In genomic region chr12:112214441-112214857, GRCm38 (mm10) we compare ENCODE assay signal across 12 mouse cellular contexts.
DNase-seq lines count a peak whose midpoint lies in the region; ATAC-seq lines count a peak whose summit lies in the region.
"Had no signal": no experiment of that assay in that cellular context is flagged by ENCODE, and none has a peak within 500 bp of the region (broad histone marks: within the 10 kb centered on the region; RNA-seq: fewer than 3 reads in every experiment).

No protein-coding gene starts in this region.

- intact Hi-C loops in gastrocnemius, postnatal 14 days (cut with DNase I; ENCODE audit: low total_unique reads), result no loop called here

- H3K36me3 ChIP-seq in kidney, embryonic 16.5 days (ENCODE audit: insufficient read depth, low read length), result no peaks in the 10 kb centered on the region
- H3K36me3 ChIP-seq in forebrain, embryonic 14.5 days (ENCODE audit: control insufficient read depth, insufficient read depth, low read length), result no peaks in the 10 kb centered on the region
- H3K36me3 ChIP-seq: embryonic facial prominence, embryonic 15.5 days; heart, embryonic 15.5 days had no signal

- H3K27me3 ChIP-seq in kidney, embryonic 16.5 days (ENCODE audit: insufficient read depth, low read length), result peaks cover 5% of the 10 kb centered on the region; the same call in 1 of the 2 replicates
- H3K27me3 ChIP-seq in forebrain, embryonic 14.5 days (replicated peaks; ENCODE audit: control insufficient read depth, insufficient read depth, low read length), result no peaks in the 10 kb centered on the region
- H3K27me3 ChIP-seq: embryonic facial prominence, embryonic 15.5 days had no signal

- no peaks in the 10 kb centered on the region for H3K9me3 ChIP-seq in kidney, embryonic 16.5 days (ENCODE audit: low read length)
- H3K9me3 ChIP-seq in forebrain, embryonic 14.5 days (replicated peaks; ENCODE audit: control insufficient read depth, low read length), result no peaks in the 10 kb centered on the region
- H3K9me3 ChIP-seq: embryonic facial prominence, embryonic 15.5 days; heart, embryonic 15.5 days had no signal

- peak; percentile 53 for ATAC-seq in kidney, embryonic 16.5 days (ENCODE audit: low FRiP score, low TSS enrichment)
- ATAC-seq in forebrain, embryonic 14.5 days, result peak; percentile 49
- no peak for ATAC-seq in inflammation-experienced regulatory T-cells, adult 6 months

- no peak overlapping the region for H3K4me2 ChIP-seq in kidney, embryonic 16.5 days (replicated peaks; ENCODE audit: low read depth, low read length)
- H3K4me2 ChIP-seq in forebrain, embryonic 14.5 days (ENCODE audit: low read length), result no peak overlapping the region
- H3K4me2 ChIP-seq: embryonic facial prominence, embryonic 15.5 days; heart, embryonic 15.5 days; lung, embryonic 14.5 days had no signal

- DNase-seq in kidney, postnatal 36 days, result no peak
- peak; percentile 85 for DNase-seq in adrenal gland, postnatal 14 days
- peak; percentile 72 for DNase-seq in forebrain, embryonic 14.5 days (ENCODE audit: low spot score)
- DNase-seq in retina, embryonic 14.5 days (ENCODE audit: low spot score), result peak; percentile 77
- DNase-seq in gastrocnemius, postnatal 14 days, result no peak
- DNase-seq in lung, postnatal 25 days (ENCODE audit: low spot score), result no peak
- DNase-seq: kidney, postnatal 10 days; lung, embryonic 14.5 days had no signal

- no peak overlapping the region for H3K27ac ChIP-seq in kidney, embryonic 16.5 days (ENCODE audit: low read length)
- peak overlapping the region; percentile 28 for H3K27ac ChIP-seq in forebrain, embryonic 14.5 days (ENCODE audit: low read depth, low read length)
- H3K27ac ChIP-seq: embryonic facial prominence, embryonic 15.5 days; heart, embryonic 15.5 days had no signal

- H3K4me1 ChIP-seq in kidney, embryonic 16.5 days (ENCODE audit: insufficient read depth, low read length), result peaks cover 4% of the 10 kb centered on the region; the same call in 1 of the 2 replicates
- H3K4me1 ChIP-seq in forebrain, embryonic 14.5 days (ENCODE audit: control insufficient read depth, insufficient read depth, low read length), result peaks cover 46% of the 10 kb centered on the region

- H3K9ac ChIP-seq in kidney, embryonic 16.5 days (replicated peaks; ENCODE audit: low read length), result no peak overlapping the region
- H3K9ac ChIP-seq in forebrain, embryonic 14.5 days (ENCODE audit: low read length), result no peak overlapping the region
- H3K9ac ChIP-seq: embryonic facial prominence, embryonic 15.5 days; heart, embryonic 15.5 days; lung, embryonic 14.5 days had no signal

- no peak overlapping the region for H3K4me3 ChIP-seq in kidney, embryonic 16.5 days (ENCODE audit: low read length)
- no peak overlapping the region for H3K4me3 ChIP-seq in forebrain, embryonic 14.5 days (ENCODE audit: low read depth, low read length)
- H3K4me3 ChIP-seq: embryonic facial prominence, embryonic 15.5 days; heart, embryonic 15.5 days had no signal

- WGBS in kidney, embryonic 16.5 days, result 16% methylated on average over 12 of the region's 13 CpGs
- WGBS in forebrain, embryonic 14.5 days, result 7% methylated on average over 13 of the region's 13 CpGs

Comparison
In these comparisons a context has a peak if more than half of its experiments do, and no peak if none do; other contexts are left out.
1. DNase-seq: peak in adrenal gland, postnatal 14 days (single experiment), forebrain, embryonic 14.5 days (single experiment) and retina, embryonic 14.5 days (single experiment); none in kidney, postnatal 36 days (0 of 2), gastrocnemius, postnatal 14 days (single experiment) and lung, postnatal 25 days (single experiment).